Mouse (Mus musculus): ENCODE measurements around the gene Slc22a3. TPM values are rescaled to one million over a fixed set of nuclear protein-coding genes. Genes with fewer than 3 reads are reported as not detected.

Slc22a3 gene
- total and polyA plus RNA-seq, 3 experiments: not detected

DNA sequence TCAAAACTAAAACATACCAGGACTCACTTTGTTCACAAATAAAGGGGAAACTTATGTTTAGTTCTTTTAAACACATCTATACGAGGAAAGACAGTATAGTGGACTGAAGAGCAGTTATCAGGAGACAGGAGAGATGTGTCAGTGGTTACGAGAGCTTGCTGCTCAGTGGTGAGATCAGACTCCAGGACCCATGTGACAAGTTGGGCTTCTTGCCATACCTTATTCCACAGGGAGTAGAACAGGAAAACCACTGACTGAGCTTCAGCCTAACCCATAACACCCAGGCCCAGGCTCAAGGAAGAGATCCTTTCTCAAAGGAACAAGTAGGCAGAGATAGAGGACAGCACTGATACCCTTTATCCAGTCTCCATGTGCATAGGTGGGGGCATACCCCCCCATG lies 62.9 kb downstream of the Slc22a3 start:
- Histone ChIP-seq H3K27me3 (replicated peaks) (peaks cover 17% of the 10 kb centered on the region), H3K27ac (ENCODE audit: insufficient read depth, low read depth) (no peak overlapping the region), H3K4me1 (ENCODE audit: control insufficient read depth in 1 of 2, insufficient read depth in 2 of 2) (no peaks in the 10 kb centered on the region), H3K4me3 (replicated peaks in 1 of 3; ENCODE audit: low read depth in 2 of 3, low read length in 2 of 3, poor library complexity in 1 of 3) (no peak overlapping the region), H3K36me3 (replicated peaks in 1 of 2; ENCODE audit: control insufficient read depth in 1 of 2, insufficient read depth in 1 of 2, low read length in 1 of 2) (no peaks in the 10 kb centered on the region), H3K79me2 (replicated peaks; ENCODE audit: control insufficient read depth, extremely low read depth, insufficient read depth, poor library complexity, severe bottlenecking) (no peaks in the 10 kb centered on the region), H3K4me2 (ENCODE audit: insufficient read depth, low read depth, poor library complexity, severe bottlenecking) (no peak overlapping the region), H3K9ac (ENCODE audit: insufficient read depth, low read depth) (no peak overlapping the region), H3K9me3 (replicated peaks; ENCODE audit: low read length) (no peaks in the 10 kb centered on the region)
- dilution Hi-C loops (cut with MboI; ENCODE audit: extremely low pct_ligation_motif_present, extremely low pct_unique_long_range_greater_than_20kb, low sequenced_read_pairs) (no loop called here), in situ Hi-C loops (cut with MboI; ENCODE audit: low pct_ligation_motif_present, low pct_unique_long_range_greater_than_20kb, low sequenced_read_pairs) (no loop called here)
- no peak for DNase-seq (ENCODE audit: extremely low read depth)
- TF ChIP-seq PAX5 (IDR thresholded peaks at IDR 0.05; ENCODE audit: low read length) (no peak), USF1 (IDR thresholded peaks at IDR 0.05; ENCODE audit: low read depth, low read length) (no peak), TCF12 (IDR thresholded peaks at IDR 0.05; ENCODE audit: low read depth, low read length) (no peak), JUND (conservative IDR thresholded peaks at IDR 0.05; ENCODE audit: low read depth, low read length) (no peak), NELFE (IDR thresholded peaks at IDR 0.05; ENCODE audit: low read depth, low read length) (no peak), MAX (IDR thresholded peaks at IDR 0.05; ENCODE audit: low read length) (no peak), ZMIZ1 (IDR thresholded peaks at IDR 0.05; ENCODE audit: low read depth, low read length) (no peak), NRF1 (IDR thresholded peaks at IDR 0.05; ENCODE audit: low read depth, low read length) (no peak), MYC (IDR thresholded peaks at IDR 0.05; ENCODE audit: low read depth, low read length) (no peak), MXI1 (IDR thresholded peaks at IDR 0.05; ENCODE audit: low read depth, low read length) (no peak), CTCF (conservative IDR thresholded peaks at IDR 0.05 in 1 of 2, IDR thresholded peaks at IDR 0.05 in 1 of 2; ENCODE audit: low read depth in 2 of 2, low read length in 2 of 2) (no peak), POLR2A (IDR thresholded peaks at IDR 0.05; ENCODE audit: low read depth, low read length) (no peak), USF2 (conservative IDR thresholded peaks at IDR 0.05; ENCODE audit: low read depth, low read length) (no peak), ETS1 (conservative IDR thresholded peaks at IDR 0.05; ENCODE audit: low read depth, low read length) (no peak)

DNA sequence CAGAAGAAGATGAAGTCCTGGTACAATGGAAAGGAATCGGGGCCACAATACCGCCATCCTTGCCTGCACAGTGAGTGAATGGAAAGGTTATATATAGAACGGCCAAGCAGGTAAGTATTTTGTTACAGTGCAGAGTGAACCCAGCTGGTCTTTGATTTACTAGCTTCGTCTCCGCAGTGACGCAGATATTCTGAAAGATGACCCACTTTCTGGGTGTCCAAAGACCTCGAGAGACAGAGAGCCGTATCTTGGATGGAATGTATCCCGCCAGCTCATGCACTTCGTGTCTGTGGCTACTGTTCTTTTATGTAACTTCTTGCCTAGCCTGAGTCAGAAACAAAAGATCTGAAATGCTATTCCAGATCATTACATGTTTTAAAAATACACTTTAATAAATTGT lies 69.7 kb downstream of the Slc22a3 start:
- Histone ChIP-seq H3K4me2 (ENCODE audit: insufficient read depth, low read depth, poor library complexity, severe bottlenecking) (no peak overlapping the region), H3K36me3 (replicated peaks in 1 of 2; ENCODE audit: control insufficient read depth in 1 of 2, insufficient read depth in 1 of 2, low read length in 1 of 2) (no peaks in the 10 kb centered on the region), H3K79me2 (replicated peaks; ENCODE audit: control insufficient read depth, extremely low read depth, insufficient read depth, poor library complexity, severe bottlenecking) (no peaks in the 10 kb centered on the region), H3K27ac (ENCODE audit: insufficient read depth, low read depth) (no peak overlapping the region), H3K4me1 (ENCODE audit: control insufficient read depth in 1 of 2, insufficient read depth in 2 of 2) (no peaks in the 10 kb centered on the region), H3K4me3 (replicated peaks in 1 of 3; ENCODE audit: low read depth in 2 of 3, low read length in 2 of 3, poor library complexity in 1 of 3) (no peak overlapping the region), H3K27me3 (replicated peaks) (peaks cover 28% of the 10 kb centered on the region), H3K9ac (ENCODE audit: insufficient read depth, low read depth) (no peak overlapping the region), H3K9me3 (replicated peaks; ENCODE audit: low read length) (no peaks in the 10 kb centered on the region)
- dilution Hi-C loops (cut with MboI; ENCODE audit: extremely low pct_ligation_motif_present, extremely low pct_unique_long_range_greater_than_20kb, low sequenced_read_pairs) (no loop called here), in situ Hi-C loops (cut with MboI; ENCODE audit: low pct_ligation_motif_present, low pct_unique_long_range_greater_than_20kb, low sequenced_read_pairs) (no loop called here)
- no peak for DNase-seq (ENCODE audit: extremely low read depth)
- TF ChIP-seq MEF2A (IDR thresholded peaks at IDR 0.05; ENCODE audit: borderline replicate concordance, low read depth, low read length) (no peak), EP300 (IDR thresholded peaks at IDR 0.05; ENCODE audit: low read length) (no peak), IRF4 (IDR thresholded peaks at IDR 0.05; ENCODE audit: low read depth, low read length) (no peak)
